1 mouse cellular context compared by ENCODE assay signal in the genomic region with DNA sequence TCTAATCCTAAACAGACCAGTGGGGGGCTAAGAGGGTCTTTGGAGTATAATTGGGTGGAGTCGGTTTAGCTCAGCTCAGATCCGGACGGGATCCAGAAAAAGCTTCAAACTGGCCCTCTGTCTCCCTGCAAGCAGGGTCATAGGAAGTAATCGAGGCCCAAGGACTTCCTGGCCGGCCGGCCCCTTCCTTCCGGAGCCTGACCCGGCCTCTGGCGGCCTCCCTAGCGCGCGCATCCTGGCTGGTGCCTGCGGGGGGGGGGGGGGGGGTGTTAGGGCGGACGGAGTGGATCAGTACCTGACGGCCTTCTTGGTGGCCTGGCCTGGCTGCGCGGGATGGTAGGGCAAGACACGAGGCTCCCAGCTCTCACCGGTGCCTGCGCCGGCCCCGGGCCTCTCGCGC.
TF ChIP-seq lines count a peak whose summit lies in the region.

No protein-coding gene starts in this region.

TF ChIP-seq in CH12.LX, 34 proteins besides CTCF, POLR2A, EP300 and RAD21 (continued from another document):
- TF ChIP-seq IRF4 (IDR thresholded peaks at IDR 0.05; ENCODE audit: low read depth, low read length): 0 out of 2 replicates have a peak, but pooled peaks have one; percentile 41
- no peak for TF ChIP-seq ZC3H11A (IDR thresholded peaks at IDR 0.05; ENCODE audit: low read depth, low read length)
- no peak for TF ChIP-seq PAX5 (IDR thresholded peaks at IDR 0.05; ENCODE audit: low read length)
- no peak for TF ChIP-seq KAT2A (IDR thresholded peaks at IDR 0.05; ENCODE audit: insufficient replicate concordance, low read length)
- TF ChIP-seq ZKSCAN1 (IDR thresholded peaks at IDR 0.05; ENCODE audit: borderline replicate concordance, low read depth, low read length): no peak
- TF ChIP-seq MYC (IDR thresholded peaks at IDR 0.05; ENCODE audit: low read depth, low read length): no peak
- TF ChIP-seq MAZ (IDR thresholded peaks at IDR 0.05; ENCODE audit: low read depth, low read length): no peak
- no peak for TF ChIP-seq GABPA (IDR thresholded peaks at IDR 0.05; ENCODE audit: insufficient replicate concordance, low read depth, low read length)
- no peak for TF ChIP-seq UBTF (IDR thresholded peaks at IDR 0.05; ENCODE audit: low read depth, low read length)
- TF ChIP-seq USF1 (IDR thresholded peaks at IDR 0.05; ENCODE audit: low read depth, low read length): no peak
- no peak for TF ChIP-seq MEF2A (IDR thresholded peaks at IDR 0.05; ENCODE audit: borderline replicate concordance, low read depth, low read length)
- TF ChIP-seq ELF1 (IDR thresholded peaks at IDR 0.05; ENCODE audit: low read depth, low read length): peak; percentile 73
- TF ChIP-seq JUND (conservative IDR thresholded peaks at IDR 0.05; ENCODE audit: low read depth, low read length): no peak
- TF ChIP-seq ZMIZ1 (IDR thresholded peaks at IDR 0.05; ENCODE audit: low read depth, low read length): no peak
